Mouse (Mus musculus) megakaryocyte, adult 5-6 weeks (primary cell): ENCODE measurements around the gene Slamf9. TPM values are rescaled to one million over a fixed set of nuclear protein-coding genes. Genes with fewer than 3 reads are reported as not detected.

Experiments used
- ATAC-seq: 2 replicates; pipeline ENCODE4 v1.8.0; 2016; ENCODE audit warnings: mild to moderate bottlenecking, inconsistent platforms; ENCODE audit not compliant: poor library complexity, severe bottlenecking
- total RNA-seq, 2 experiments: library from RNA; stranded (forward) in 1 of 2; stranded (reverse) in 1 of 2; fragments of 153-499, 151-499 nt in 1 of 2; fragments of 221-1000, 200-1000 nt in 1 of 2; gene quantifications; 2 replicates each; pipeline versions ENCODE4 v1.2.3 to v1.2.4; 2015 to 2017

Slamf9 gene
- total RNA-seq, 2 experiments from 2014 or later: 0.11 to 2.3 TPM

- ATAC-seq: no peak
Observed at GRCm38 (mm10) chr1:172487859-172488258, 12.7 kb downstream of the Slamf9 start.

GRCm38 (mm10) chr1:172488831-172489230 lies 13.7 kb downstream of the Slamf9 start:
- ATAC-seq: no peak

GRCm38 (mm10) chr1:172489585-172490250 lies 14.6 kb downstream of the Slamf9 start:
- ATAC-seq: 0 out of 2 replicates have a peak, but pooled peaks have one; percentile 4

GRCm38 (mm10) chr1:172490261-172490661 lies 15.1 kb downstream of the Slamf9 start:
- ATAC-seq: peak; percentile 93

- ATAC-seq: no peak
Observed at GRCm38 (mm10) chr1:172492047-172492446, 16.9 kb downstream of the Slamf9 start.

GRCm38 (mm10) chr1:172493516-172493915 lies 18.4 kb downstream of the Slamf9 start:
- ATAC-seq: no peak

- no peak for ATAC-seq
Observed at GRCm38 (mm10) chr1:172496030-172496429, 20.9 kb downstream of the Slamf9 start.

GRCm38 (mm10) chr1:172497428-172497827 lies 22.3 kb downstream of the Slamf9 start:
- ATAC-seq: no peak

- peak; percentile 30 for ATAC-seq
Observed at GRCm38 (mm10) chr1:172499765-172500441, 24.7 kb downstream of the Slamf9 start, which contains the start of gene Tagln2. Tagln2 (plus strand) TSS chr1:172500047.

GRCm38 (mm10) chr1:172500451-172501370 lies 25.6 kb downstream of the Slamf9 start:
- ATAC-seq: peak; percentile 45

GRCm38 (mm10) chr1:172501371-172502144 lies 26.4 kb downstream of the Slamf9 start:
- ATAC-seq: peak; percentile 45

- ATAC-seq: no peak
Observed at GRCm38 (mm10) chr1:172502145-172503110, 27.3 kb downstream of the Slamf9 start.

- no peak for ATAC-seq
Observed at GRCm38 (mm10) chr1:172503111-172503997, 28.2 kb downstream of the Slamf9 start.

GRCm38 (mm10) chr1:172504756-172505155 lies 29.6 kb downstream of the Slamf9 start:
- ATAC-seq: no peak

- 0 out of 2 replicates have a peak, but pooled peaks have one; percentile 9 for ATAC-seq
Observed at GRCm38 (mm10) chr1:172507001-172507400, 31.8 kb downstream of the Slamf9 start.

- no peak for ATAC-seq
Observed at GRCm38 (mm10) chr1:172507701-172508100, 32.5 kb downstream of the Slamf9 start.

GRCm38 (mm10) chr1:172508172-172508571 lies 33.0 kb downstream of the Slamf9 start:
- ATAC-seq: no peak

- no peak for ATAC-seq
Observed at GRCm38 (mm10) chr1:172509235-172509634, 34.1 kb downstream of the Slamf9 start.
